ENCODE assay signal across 9 mouse cellular contexts in the genomic region with DNA sequence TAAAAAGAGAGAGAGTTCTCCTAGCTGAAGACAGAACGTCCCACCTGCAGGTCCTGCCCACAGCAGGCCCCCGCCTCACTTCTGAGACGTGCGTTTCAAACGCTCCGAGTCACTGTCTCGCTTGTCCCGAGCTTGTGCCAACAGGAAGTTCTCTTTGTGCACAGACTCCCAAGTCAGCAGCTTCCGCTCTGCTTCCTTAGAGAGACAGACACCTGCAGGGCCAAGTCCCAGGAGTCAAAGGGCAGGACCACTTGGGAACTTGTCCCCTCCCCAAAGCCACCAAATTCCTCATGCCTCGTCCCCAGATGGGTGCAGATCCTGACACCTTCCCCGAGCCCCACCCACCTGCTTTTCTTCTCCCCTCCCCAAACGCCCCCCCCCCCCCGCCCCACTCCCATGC. TPM values are rescaled to one million over a fixed set of nuclear protein-coding genes. Genes with fewer than 3 reads are reported as not detected.
DNase-seq lines count a peak whose midpoint lies in the region; ATAC-seq lines count a peak whose summit lies in the region.
"Had no signal": no experiment of that assay in that cellular context is flagged by ENCODE, and none has a peak within 500 bp of the region (broad histone marks: within the 10 kb centered on the region; RNA-seq: fewer than 3 reads in every experiment).

No protein-coding gene starts in this region.

- peak overlapping the region; percentile 11; the same call in 1 of the 2 replicates for H3K4me3 ChIP-seq in kidney, embryonic 14.5 days (ENCODE audit: low read length)
- H3K4me3 ChIP-seq in hindbrain, embryonic 14.5 days (replicated peaks; ENCODE audit: low read length) = peak overlapping the region; percentile 17
- peak overlapping the region; percentile 24 for H3K4me3 ChIP-seq in midbrain, embryonic 16.5 days (ENCODE audit: low read depth, low read length)

- H3K9ac ChIP-seq in kidney, embryonic 14.5 days (ENCODE audit: low read depth, low read length) = no peak overlapping the region; the same call in 1 of the 2 replicates
- H3K9ac ChIP-seq in hindbrain, embryonic 14.5 days = peak overlapping the region; percentile 37; the same call in 1 of the 2 replicates
- H3K9ac ChIP-seq in midbrain, embryonic 16.5 days (ENCODE audit: low read depth, low read length) = peak overlapping the region; percentile 10

- ATAC-seq in kidney, embryonic 14.5 days (ENCODE audit: low FRiP score, low TSS enrichment) = peak; percentile 18
- no peak for ATAC-seq in hindbrain, embryonic 14.5 days (ENCODE audit: low FRiP score)
- ATAC-seq in midbrain, embryonic 16.5 days = no peak
- ATAC-seq in inflammation-experienced regulatory T-cells, adult 6 months = no peak

- 12% methylated on average over 11 of the region's 13 CpGs for WGBS in kidney, embryonic 14.5 days
- 11% methylated on average over 13 of the region's 13 CpGs for WGBS in hindbrain, embryonic 14.5 days
- 12% methylated on average over 11 of the region's 13 CpGs for WGBS in midbrain, embryonic 16.5 days

- H3K4me1 ChIP-seq in kidney, embryonic 14.5 days (ENCODE audit: control insufficient read depth, insufficient read depth, low read length) = no peaks in the 10 kb centered on the region
- peaks cover 11% of the 10 kb centered on the region; the same call in 1 of the 2 replicates for H3K4me1 ChIP-seq in hindbrain, embryonic 14.5 days (replicated peaks; ENCODE audit: control insufficient read depth, insufficient read depth, low read length)
- peaks cover 9% of the 10 kb centered on the region; the same call in 1 of the 2 replicates for H3K4me1 ChIP-seq in midbrain, embryonic 16.5 days (ENCODE audit: control insufficient read depth, insufficient read depth, low read length)

- DNase-seq in kidney, adult 18-20 months = no peak
- peak; percentile 51 for DNase-seq in brain, adult 2 months (ENCODE audit: low read depth, low spot score)
- DNase-seq in hindbrain, embryonic 14.5 days (ENCODE audit: low spot score) = no peak
- no peak for DNase-seq in urinary bladder, postnatal 10 days (ENCODE audit: low spot score)
- no peak for DNase-seq in left cerebral cortex, postnatal 36 days (ENCODE audit: low spot score in 2 of 2)

- no peak overlapping the region for H3K27ac ChIP-seq in kidney, embryonic 14.5 days (ENCODE audit: low read depth, low read length)
- no peak overlapping the region for H3K27ac ChIP-seq in hindbrain, embryonic 14.5 days
- H3K27ac ChIP-seq in midbrain, embryonic 16.5 days (ENCODE audit: low read length) = no peak overlapping the region

- peaks cover 5% of the 10 kb centered on the region; the same call in 1 of the 2 replicates for H3K36me3 ChIP-seq in kidney, embryonic 14.5 days (ENCODE audit: control insufficient read depth, insufficient read depth, low read length)
- H3K36me3 ChIP-seq in hindbrain, embryonic 14.5 days (replicated peaks; ENCODE audit: control insufficient read depth, insufficient read depth) = no peaks in the 10 kb centered on the region; the same call in none of the 2 replicates
- no peaks in the 10 kb centered on the region for H3K36me3 ChIP-seq in midbrain, embryonic 16.5 days (ENCODE audit: control insufficient read depth, insufficient read depth, low read length)
- H3K36me3 ChIP-seq: G1E had no signal

- no peaks in the 10 kb centered on the region for H3K27me3 ChIP-seq in kidney, embryonic 14.5 days (ENCODE audit: control insufficient read depth, insufficient read depth, low read length)
- H3K27me3 ChIP-seq in hindbrain, embryonic 14.5 days (ENCODE audit: control insufficient read depth, insufficient read depth, low read length) = no peaks in the 10 kb centered on the region
- peaks cover 2% of the 10 kb centered on the region; the same call in 1 of the 2 replicates for H3K27me3 ChIP-seq in midbrain, embryonic 16.5 days (ENCODE audit: control insufficient read depth, insufficient read depth, low read depth, low read length)

- peak overlapping the region; percentile 19; the same call in 1 of the 2 replicates for H3K4me2 ChIP-seq in kidney, embryonic 14.5 days (replicated peaks; ENCODE audit: low read depth, low read length)
- peak overlapping the region; percentile 43 for H3K4me2 ChIP-seq in hindbrain, embryonic 14.5 days (replicated peaks)
- peak overlapping the region; percentile 49 for H3K4me2 ChIP-seq in midbrain, embryonic 16.5 days (ENCODE audit: low read length)

- H3K9me3 ChIP-seq in kidney, embryonic 14.5 days (ENCODE audit: control insufficient read depth, low read length) = no peaks in the 10 kb centered on the region
- no peaks in the 10 kb centered on the region for H3K9me3 ChIP-seq in hindbrain, embryonic 14.5 days (ENCODE audit: control insufficient read depth, low read length)
- no peaks in the 10 kb centered on the region for H3K9me3 ChIP-seq in midbrain, embryonic 16.5 days (replicated peaks; ENCODE audit: control insufficient read depth, low read length, poor library complexity, severe bottlenecking)
- H3K9me3 ChIP-seq: G1E had no signal

- intact Hi-C loops in left cerebral cortex, postnatal 36 days (cut with DNase I) = loop anchor here (5.0 to 10.0 kb wide), 2 partner anchors 37 to 90 kb away; partner anchors contain the start of gene Snrnp70

RNA-seq across cellular contexts. Expression of gene Slc6a21, which starts 27.6 kb away (rescaled TPM):
- not detected in 2 replicates for polyA plus RNA-seq in kidney, embryonic 14.5 days (2014; fragmentation: Nextera tagmentation; extraction: Ambion mirVana)
- polyA plus RNA-seq in hindbrain, embryonic 14.5 days (2014; fragmentation: Nextera tagmentation; extraction: Ambion mirVana) = not detected in 2 replicates
- polyA plus RNA-seq in midbrain, embryonic 16.5 days (2015; fragmentation: Nextera tagmentation; extraction: Ambion mirVana) = not detected in 2 replicates
- under 1 TPM in 1 of 3 experiments, not detected in 2; 0.50 TPM for polyA plus RNA-seq in inflammation-experienced regulatory T-cells, adult 6 months (2017; shearing (Covaris generic))
- not detected for total RNA-seq in left cerebral cortex, postnatal 36 days (2021)
- polyA plus RNA-seq: G1E had no signal

RNA-seq across cellular contexts. Expression of gene Trpm4, which starts 28.7 kb away (rescaled TPM):
- 10.1 and 11.3 TPM in 2 replicates for polyA plus RNA-seq in kidney, embryonic 14.5 days (2014; fragmentation: Nextera tagmentation; extraction: Ambion mirVana)
- polyA plus RNA-seq in hindbrain, embryonic 14.5 days (2014; fragmentation: Nextera tagmentation; extraction: Ambion mirVana) = 7.8 and 9.3 TPM in 2 replicates
- 11.1 and 12.4 TPM in 2 replicates for polyA plus RNA-seq in midbrain, embryonic 16.5 days (2015; fragmentation: Nextera tagmentation; extraction: Ambion mirVana)
- polyA plus RNA-seq in inflammation-experienced regulatory T-cells, adult 6 months (2017; shearing (Covaris generic)) = 10 to 100 TPM; 17.2 to 21.7 (median 19.3) TPM
- total RNA-seq in left cerebral cortex, postnatal 36 days (2021) = 10 to 100 TPM; 18.0 to 20.9 TPM

RNA-seq across cellular contexts. Expression of gene Hrc, which starts 30.2 kb away (rescaled TPM):
- 1.5 and 2.7 TPM in 2 replicates for polyA plus RNA-seq in kidney, embryonic 14.5 days (2014; fragmentation: Nextera tagmentation; extraction: Ambion mirVana)
- 0.20 and 0.41 TPM in 2 replicates for polyA plus RNA-seq in hindbrain, embryonic 14.5 days (2014; fragmentation: Nextera tagmentation; extraction: Ambion mirVana)
- polyA plus RNA-seq in midbrain, embryonic 16.5 days (2015; fragmentation: Nextera tagmentation; extraction: Ambion mirVana) = 0.39 and 0.40 TPM in 2 replicates
- not detected for polyA plus RNA-seq in inflammation-experienced regulatory T-cells, adult 6 months (2017; shearing (Covaris generic))
- under 1 TPM; 0.27 to 0.52 TPM for total RNA-seq in left cerebral cortex, postnatal 36 days (2021)
- polyA plus RNA-seq: G1E had no signal
